Mouse (Mus musculus) Muller cell, postnatal 12 days (primary cell): ENCODE measurements at regions not wholly inside any gene's neighbourhood (a gene's known extent, or its start where the extent isn't known, plus 50 kb on each side); places are given as distances from the start of the nearest gene placed in this dataset.

Experiments used
- DNase-seq: peaks from one replicate; pipeline ENCODE4 v3.0.0-alpha.2; 2015; ENCODE audit errors: inconsistent ontology term

GRCm38 (mm10) chr11:10689917-10690316, 424.1 kb upstream of the Vwc2 start:
- DNase-seq, result peak; percentile 17

GRCm38 (mm10) chr11:10724991-10725390, 389.0 kb upstream of the Vwc2 start:
- no peak for DNase-seq

GRCm38 (mm10) chr11:10728818-10729549, 385.0 kb upstream of the Vwc2 start:
- no peak for DNase-seq
